Mouse (Mus musculus) left cerebral cortex, postnatal 36 days (tissue): ENCODE measurements around the gene Spop. TPM values are rescaled to one million over a fixed set of nuclear protein-coding genes. Genes with fewer than 3 reads are reported as not detected.
A peak's percentile ranks its signal among the peaks of the same experiment; 100 is the strongest.

Source experiments
- DNase-seq, 2 experiments: peaks; one replicate each; pipeline ENCODE4 v3.0.0; 2021 to 2022; ENCODE audit warnings: low spot score in 2 of 2, mixed read lengths in 1 of 2
- intact Hi-C: fragments of 180-260 bp; cut with DNase I; formaldehyde crosslinking; loops from one replicate; pipeline ENCODE4 v1.15.1; 2025
- total RNA-seq, 2 experiments: library from RNA; stranded (reverse); gene quantifications; 2 replicates each; pipeline ENCODE4 v1.2.3; 2021

Spop gene
- total RNA-seq, 2 experiments from 2014 or later = 173 to 187 TPM

DNA sequence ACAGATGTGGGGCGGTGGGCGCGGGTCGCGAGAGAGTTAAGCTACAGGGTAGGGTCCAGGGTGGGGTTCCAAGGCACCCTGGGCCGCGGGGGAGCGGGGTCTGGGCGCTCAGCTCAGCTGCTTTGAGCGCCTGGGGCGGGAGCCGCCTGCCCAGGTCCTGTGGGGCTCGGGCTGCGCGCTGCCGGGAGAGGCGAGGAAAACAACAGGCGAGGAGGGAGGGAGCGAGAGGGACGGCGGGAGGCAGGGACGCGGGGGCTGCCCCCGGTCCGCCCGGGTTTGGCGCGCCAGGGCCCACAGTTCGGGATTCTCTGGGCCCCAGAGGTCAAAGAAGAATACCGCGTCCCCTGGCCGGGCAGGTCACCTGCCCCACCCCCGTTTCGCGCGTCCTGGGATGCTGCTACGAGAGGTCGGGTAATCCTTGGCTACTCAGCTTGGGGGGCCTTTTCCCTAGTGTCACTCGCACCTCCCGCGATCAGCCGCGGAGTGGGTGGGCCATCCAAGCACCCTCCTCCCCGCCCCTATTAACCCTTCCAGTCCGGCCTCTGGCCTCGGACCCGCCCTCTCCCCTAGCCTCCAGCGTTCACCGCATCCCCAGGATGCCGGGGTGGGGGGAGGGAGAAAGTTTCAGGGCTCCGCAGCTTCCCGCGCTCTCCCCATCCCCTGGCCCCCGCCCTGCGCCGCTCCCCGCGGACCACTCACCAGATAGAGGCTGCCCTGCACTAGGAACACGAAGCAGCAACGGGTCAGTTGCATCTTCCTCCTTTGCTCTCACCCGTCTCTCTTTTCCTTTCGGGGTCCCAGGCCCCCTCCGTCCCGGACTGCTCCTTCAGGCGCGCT lies 99.8 kb downstream of the Spop start:
- DNase-seq = no peak
- intact Hi-C loops = no loop called here

DNA sequence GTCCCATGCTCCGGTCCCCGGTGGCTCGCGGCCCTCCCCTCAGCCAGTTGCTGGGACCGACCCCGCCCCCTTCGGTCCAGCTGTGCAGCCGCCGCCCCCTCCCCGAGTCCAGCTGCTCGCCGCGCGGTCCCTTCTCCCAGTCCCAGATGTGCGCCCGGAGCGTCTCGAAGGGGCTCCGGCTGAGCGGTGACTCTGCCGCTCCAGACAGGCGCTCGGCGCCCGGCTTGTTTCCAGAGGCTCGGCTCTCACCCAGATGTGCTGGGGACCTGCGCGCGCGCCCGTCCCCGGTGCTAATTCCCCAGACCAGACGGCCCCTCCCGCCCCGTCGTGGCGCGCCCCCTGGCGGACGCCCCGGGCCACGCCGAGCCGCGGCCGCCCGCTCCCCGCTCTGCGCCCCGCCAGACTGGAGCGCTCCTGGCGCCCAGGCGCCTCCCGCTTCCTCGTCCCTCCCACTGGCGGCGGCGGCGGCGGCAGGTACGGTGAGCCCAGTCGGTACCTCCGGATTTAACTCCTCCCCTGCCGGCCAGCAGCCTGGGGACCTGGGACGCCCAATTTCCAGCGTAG lies 100.5 kb downstream of the Spop start, which contains the start of gene Nxph3:
Gene Nxph3, minus strand, starts transcription at position 273 of the 564 bp plus-strand sequence.
- intact Hi-C loops = no loop called here
- peak; percentile 58 to 77 for DNase-seq

- intact Hi-C loops = no loop called here
These were observed 101.8 kb downstream of the Spop start for GRCm38 (mm10) chr11:95515376-95516323.

DNA sequence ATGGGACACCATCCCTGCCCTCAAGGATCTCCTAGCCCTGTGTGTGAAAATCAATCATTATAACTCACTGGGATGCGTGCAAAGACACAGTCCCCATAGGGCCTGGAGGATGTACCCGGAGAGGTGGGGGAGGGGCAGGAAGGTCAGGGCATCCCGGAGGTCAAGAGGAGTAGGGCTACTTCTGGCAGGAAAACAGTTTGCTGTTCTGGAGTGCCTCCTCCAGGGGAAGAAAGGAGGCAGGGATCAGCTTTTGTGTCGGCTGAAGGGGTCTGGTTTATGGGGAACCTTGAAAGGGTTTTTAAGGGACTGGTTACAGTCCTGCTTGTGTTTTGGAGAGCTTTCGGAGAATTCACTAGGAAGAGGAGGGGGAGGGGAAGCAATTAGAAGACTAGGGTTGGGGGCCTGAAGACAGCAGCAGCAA lies 102.6 kb downstream of the Spop start:
- intact Hi-C loops = no loop called here
- no peak for DNase-seq

More at GRCm38 (mm10) chr11:95515376-95516323, 101.8 kb downstream of the Spop start:
- no peak for DNase-seq

DNA sequence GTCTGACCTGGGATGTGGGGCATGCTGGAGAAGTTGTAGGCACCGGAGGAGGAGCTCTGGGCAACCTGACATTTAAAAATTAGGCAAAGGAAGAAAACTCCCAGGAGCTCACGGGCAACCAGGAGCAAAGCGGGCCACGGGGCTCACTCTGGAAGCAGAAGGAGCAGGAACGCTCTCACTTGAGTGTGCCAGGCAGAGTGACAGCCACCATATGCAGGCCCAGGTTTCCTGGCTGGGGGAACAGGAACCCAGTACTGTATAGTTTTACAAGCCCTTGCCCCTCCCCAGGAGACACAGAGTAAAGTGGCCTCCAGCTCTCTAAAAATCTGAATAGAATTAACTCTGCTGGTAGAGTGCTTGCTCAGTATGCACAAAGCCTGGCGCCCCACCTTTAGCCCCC lies 103.3 kb downstream of the Spop start:
- no peak for DNase-seq
- intact Hi-C loops = no loop called here

- intact Hi-C loops = no loop called here
- DNase-seq = no peak
These were observed 105.4 kb downstream of the Spop start for GRCm38 (mm10) chr11:95519299-95519698.

DNA sequence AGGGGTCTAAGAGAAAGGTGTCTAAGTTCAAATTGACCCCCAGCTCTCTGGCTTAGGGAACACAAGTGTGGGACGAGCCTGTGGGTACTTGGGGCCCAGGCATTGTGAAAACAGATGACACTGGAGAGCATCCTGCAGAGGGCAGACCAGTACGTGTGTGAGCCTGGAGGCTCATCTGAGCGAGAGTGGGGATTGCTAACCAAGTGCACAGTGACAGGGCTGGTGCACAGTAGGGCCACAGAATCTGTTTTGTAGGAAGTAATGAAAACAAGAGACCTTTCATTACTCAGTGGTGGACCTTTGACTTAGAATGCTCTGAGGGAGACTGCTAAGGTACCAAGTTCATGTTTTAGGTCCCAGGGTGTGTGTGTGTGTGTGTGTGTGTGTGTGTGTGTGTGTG lies 106.1 kb downstream of the Spop start:
- intact Hi-C loops = loop anchor here (2.0 to 5.0 kb wide), 5 partner anchors 121 to 403 kb away; partner anchors contain the start of genes Kat7 and Slc35b1
- DNase-seq = no peak

DNA sequence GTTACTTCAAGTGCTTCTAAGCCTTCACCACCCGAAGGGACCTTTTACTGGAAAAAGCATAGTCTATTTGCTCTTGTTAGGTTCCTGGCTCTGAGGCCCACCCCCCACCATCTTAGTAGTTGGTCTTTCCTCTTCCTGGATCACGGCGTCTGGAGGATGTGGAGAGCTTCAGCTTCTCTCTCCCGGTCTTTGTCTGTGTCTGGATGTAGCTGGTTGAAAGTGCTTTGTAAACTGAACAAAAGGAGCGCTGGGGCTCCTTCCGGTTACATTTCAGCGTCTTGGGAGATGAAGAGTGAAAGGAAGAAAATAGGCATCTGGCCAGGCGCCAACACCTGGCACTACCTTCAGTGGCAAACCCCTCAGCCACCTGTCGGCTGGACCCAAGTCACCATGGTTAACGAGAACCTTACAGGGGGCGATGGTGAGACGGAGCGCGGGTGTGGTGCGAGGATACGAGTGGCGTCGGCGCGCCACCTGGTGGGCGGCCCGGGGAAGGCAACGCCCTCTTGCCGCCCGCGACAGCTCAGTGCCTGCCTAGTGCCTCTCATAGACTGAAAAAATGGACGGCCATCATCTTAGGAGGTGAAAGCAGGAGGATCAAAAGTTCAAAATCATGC lies 106.7 kb downstream of the Spop start:
- peak; percentile 81 to 86 for DNase-seq
- intact Hi-C loops = loop anchor here (2.0 to 5.0 kb wide), 5 partner anchors 122 to 403 kb away; partner anchors contain the start of genes Kat7 and Slc35b1

DNA sequence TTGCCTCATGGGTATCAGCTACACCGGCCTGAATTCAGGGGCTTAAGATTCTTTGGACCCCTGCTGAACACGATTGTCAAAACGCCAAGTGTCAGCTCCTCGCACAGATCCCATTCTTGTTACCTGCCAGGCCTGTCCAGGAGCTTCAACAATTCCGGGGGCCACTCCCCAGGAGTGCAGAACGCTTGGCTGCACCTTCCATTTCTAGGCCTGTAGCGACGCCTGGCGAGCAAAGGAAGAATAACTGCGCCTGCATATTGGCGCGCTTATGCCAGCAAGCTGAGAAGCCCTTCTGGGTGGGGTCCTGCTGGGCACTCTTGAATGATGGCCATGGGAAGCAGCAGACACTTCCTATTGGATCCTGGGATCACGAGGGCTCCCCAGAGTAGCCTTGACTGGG lies 107.7 kb downstream of the Spop start:
- intact Hi-C loops = loop anchor here (2.0 to 5.0 kb wide), 5 partner anchors 123 to 404 kb away; partner anchors contain the start of genes Kat7 and Slc35b1
- DNase-seq = peak; percentile 68 to 75

DNA sequence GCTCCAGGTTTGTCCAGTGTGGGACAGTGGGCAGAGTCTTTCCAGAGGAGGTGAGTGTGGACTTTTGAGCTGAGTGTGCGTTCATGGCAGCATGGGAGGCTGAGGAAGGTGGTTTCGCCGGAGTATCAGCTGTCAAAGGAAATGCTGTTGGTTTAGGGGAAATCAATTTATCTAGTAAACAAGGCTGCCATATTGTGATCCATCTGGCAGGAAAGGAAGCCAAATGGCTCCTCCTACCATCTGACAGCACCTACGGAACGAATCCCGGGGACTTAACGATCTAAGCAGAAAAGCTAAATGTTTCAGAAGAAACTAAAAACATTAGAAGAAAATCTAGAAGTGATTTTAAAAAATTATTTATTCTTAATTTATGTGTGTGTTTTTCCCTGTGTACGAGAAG lies 113.4 kb downstream of the Spop start:
- intact Hi-C loops = no loop called here
- no peak for DNase-seq

DNA sequence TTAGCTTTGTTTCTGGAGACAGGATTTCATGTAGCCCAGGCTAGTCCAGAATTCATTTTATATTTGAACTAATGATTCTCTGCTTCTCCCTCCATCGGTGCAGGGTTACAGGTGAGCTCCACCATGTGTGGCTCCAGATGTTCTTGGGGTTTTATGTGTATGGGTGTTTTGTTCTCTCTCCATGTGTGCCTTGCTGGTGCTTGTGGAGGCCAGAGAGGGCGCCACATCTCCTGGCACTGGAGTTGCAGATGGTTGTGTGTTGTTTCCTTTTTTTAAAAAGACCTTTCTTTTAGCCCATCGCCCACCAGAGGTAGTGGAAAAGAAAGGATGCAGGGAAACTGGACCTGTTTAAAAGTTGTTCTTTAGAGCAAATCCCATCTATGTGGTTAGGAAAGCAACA lies 114.4 kb downstream of the Spop start:
- DNase-seq = no peak
- intact Hi-C loops = no loop called here

DNA sequence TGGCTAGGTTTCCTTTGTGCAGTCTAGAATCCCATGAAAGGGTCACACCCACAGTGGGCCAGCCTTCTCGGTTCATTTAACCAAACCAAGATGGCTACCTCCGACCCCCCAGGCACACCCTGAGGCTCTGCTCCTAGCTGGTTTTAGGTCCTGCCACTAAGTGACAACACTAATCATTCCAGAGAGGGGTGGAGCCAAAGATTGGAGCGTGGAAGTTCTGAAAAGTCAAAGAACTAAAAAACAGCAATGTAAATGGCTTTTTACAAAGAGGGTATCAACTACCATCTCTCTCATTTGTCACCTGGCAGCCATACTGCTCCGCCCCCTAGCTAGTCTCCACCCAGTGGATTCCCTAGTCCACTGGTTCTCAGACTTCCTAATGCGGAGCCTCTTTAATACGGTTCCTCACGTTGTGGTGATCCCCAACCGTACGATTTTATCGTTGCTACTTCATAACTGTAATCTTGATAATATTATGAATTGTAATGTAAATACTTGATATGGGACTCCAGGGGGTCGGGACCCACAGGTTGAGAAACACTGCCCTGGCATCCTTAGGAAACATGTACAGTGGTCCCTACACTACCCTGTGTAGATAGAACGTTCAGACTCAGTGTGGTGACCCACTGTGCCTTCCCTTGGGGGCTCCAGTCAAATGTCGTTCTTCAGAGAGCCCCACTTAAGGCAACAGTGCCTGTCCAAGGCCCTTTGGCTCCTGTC lies 118.6 kb downstream of the Spop start:
- no peak for DNase-seq
- intact Hi-C loops = loop anchor here (2.0 to 10.0 kb wide), 3 partner anchors 54 to 232 kb away; partner anchors contain the start of gene Ngfr

- DNase-seq = peak; percentile 83 to 86
- intact Hi-C loops = loop anchor here (2.0 to 10.0 kb wide), 3 partner anchors 53 to 231 kb away; partner anchors contain the start of gene Ngfr
These were observed 119.7 kb downstream of the Spop start for GRCm38 (mm10) chr11:95533484-95534160.

GRCm38 (mm10) chr11:95538378-95539104 lies 124.7 kb downstream of the Spop start:
- DNase-seq = no peak
- intact Hi-C loops = loop anchor here (10.0 kb wide), 1 partner anchor 226 kb away; no protein-coding TSS in a partner anchor

- DNase-seq = no peak
- intact Hi-C loops = no loop called here
These were observed 126.9 kb downstream of the Spop start for GRCm38 (mm10) chr11:95540637-95541385.
